Mouse (Mus musculus) lung, adult 2 months (tissue): ENCODE measurements around the gene Gm20696.

Experiments used
- CTCF ChIP-seq: fragments of 200-500 bp; IDR thresholded peaks from 2 replicates; pipeline ENCODE4 v1.5.1; 2011; ENCODE audit warnings: mild to moderate bottlenecking, low read length, control low read depth; ENCODE audit not compliant: insufficient read depth
- POLR2A ChIP-seq: fragments of 200-500 bp; IDR thresholded peaks from 2 replicates; pipeline ENCODE4 v1.6.1; 2011; ENCODE audit warnings: low read depth, mild to moderate bottlenecking, control low read depth, low read length, borderline replicate concordance; ENCODE audit errors: extremely low read depth

GRCm38 (mm10) chr6:99481568-99481967 is 185.0 kb downstream of the Gm20696 start:
- TF ChIP-seq POLR2A (no peak), CTCF (no peak)
